In the genomic region with DNA sequence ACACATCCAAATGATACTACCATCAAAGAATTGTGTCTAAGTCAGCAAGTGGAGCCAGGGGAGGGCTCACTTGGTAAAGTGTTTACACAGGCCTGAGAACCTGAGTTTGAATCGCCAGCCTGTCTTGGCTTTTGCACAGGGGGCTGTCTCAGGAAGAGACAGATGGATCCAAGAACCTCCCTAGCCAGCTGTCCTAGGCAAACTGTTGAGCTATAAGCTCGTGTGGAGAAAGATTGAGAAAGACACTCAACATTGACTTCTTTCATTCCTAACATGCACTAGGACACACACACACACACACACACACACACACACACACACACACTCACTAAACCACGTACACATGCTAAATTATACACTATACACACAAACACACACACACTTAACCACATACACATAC, we compare ENCODE assay signal across 22 mouse cellular contexts.
DNase-seq lines count a peak whose midpoint lies in the region; ATAC-seq and TF ChIP-seq lines count a peak whose summit lies in the region.
"Had no signal": no experiment of that assay in that cellular context is flagged by ENCODE, and none has a peak within 500 bp of the region (broad histone marks: within the 10 kb centered on the region; RNA-seq: fewer than 3 reads in every experiment).

No protein-coding gene starts in this region.

- H3K9ac ChIP-seq in lung, postnatal 0 days (replicated peaks; ENCODE audit: low read depth): no peak overlapping the region

- peak; percentile 59 for DNase-seq in lung, postnatal 0 days (ENCODE audit: low spot score)
- DNase-seq in lung, postnatal 14 days: no peak
- DNase-seq in NIH3T3 (ENCODE audit: low read depth) (peak; percentile 58), adipocyte (ENCODE audit: low spot score) (peak; percentile 41)
- DNase-seq in cerebellum, postnatal 10 days: no peak
- DNase-seq in spleen, postnatal 10 days (ENCODE audit: low spot score in 2 of 2): no peak
- DNase-seq in spleen, adult 12 weeks (ENCODE audit: low spot score): no peak
- DNase-seq: adrenal gland, adult 8-10 months; adrenal gland, postnatal 10 days; adrenal gland, postnatal 25 days; adrenal gland, postnatal 36 days; B cell, adult 2 months; cerebellum, adult 11 months; cerebellum, adult 11-12 months; cerebellum, adult 18-20 months; cerebellum, adult 2 months had no signal

- H3K9me3 ChIP-seq in lung, postnatal 0 days (ENCODE audit: low read length): no peaks in the 10 kb centered on the region
- H3K9me3 ChIP-seq: G1E had no signal

- no peak overlapping the region for H3K27ac ChIP-seq in lung, postnatal 0 days (ENCODE audit: low read length)
- peak overlapping the region; percentile 89 for H3K27ac ChIP-seq in embryonic fibroblast, embryonic 13.5 days (ENCODE audit: insufficient read depth, low read length)

- 0 out of 2 replicates have a peak, but pooled peaks have one; percentile 13 for TF ChIP-seq POLR2A in embryonic fibroblast, embryonic 13.5 days (IDR thresholded peaks at IDR 0.05; ENCODE audit: low read depth, low read length)

- ATAC-seq in lung, postnatal 0 days: peak; percentile 61
- ATAC-seq: activated CD4-positive, CD25-positive, alpha-beta regulatory T cell, adult 4 months; CD4-positive, CD25-positive, alpha-beta regulatory T cell, adult 4 months had no signal

- H3K36me3 ChIP-seq in lung, postnatal 0 days (ENCODE audit: insufficient read depth, low read length): no peaks in the 10 kb centered on the region
- H3K36me3 ChIP-seq: G1E had no signal

- WGBS in lung, postnatal 0 days: 33% methylated on average over 3 of the region's 3 CpGs

- H3K4me2 ChIP-seq in lung, postnatal 0 days (replicated peaks; ENCODE audit: low read depth, low read length): no peak overlapping the region

- H3K4me3 ChIP-seq in lung, postnatal 0 days (ENCODE audit: low read depth, low read length): no peak overlapping the region
- H3K4me3 ChIP-seq in embryonic fibroblast, embryonic 13.5 days (ENCODE audit: insufficient read depth, low read length): no peak overlapping the region

- no peak for TF ChIP-seq CTCF in lung, postnatal 0 days (IDR thresholded peaks at IDR 0.05)
- no peak for TF ChIP-seq CTCF in embryonic fibroblast, embryonic 13.5 days (IDR thresholded peaks at IDR 0.05; ENCODE audit: borderline replicate concordance, insufficient read depth, low read length)

- H3K27me3 ChIP-seq in lung, postnatal 0 days (replicated peaks; ENCODE audit: insufficient read depth, low read length): no peaks in the 10 kb centered on the region
- H3K27me3 ChIP-seq: CH12.LX, Patski had no signal

- no peak for TF ChIP-seq EP300 in lung, postnatal 0 days (IDR thresholded peaks at IDR 0.05)

- no peaks in the 10 kb centered on the region; the same call in 1 of the 2 replicates for H3K4me1 ChIP-seq in lung, postnatal 0 days (ENCODE audit: insufficient read depth, low read depth, low read length)
- peaks cover 6% of the 10 kb centered on the region for H3K4me1 ChIP-seq in embryonic fibroblast, embryonic 13.5 days (ENCODE audit: control insufficient read depth, insufficient read depth, low read length)

Comparison
In these comparisons a context has a peak if more than half of its experiments do, and no peak if none do; other contexts are left out.
1. DNase-seq: peak in lung, postnatal 0 days (single experiment), NIH3T3 (single experiment) and adipocyte (single experiment); none in lung, postnatal 14 days (single experiment), cerebellum, postnatal 10 days (0 of 2), spleen, postnatal 10 days (0 of 2) and spleen, adult 12 weeks (single experiment).